Mouse (Mus musculus) kidney, postnatal 10 days (tissue): Measurements from ENCODE around the gene Xlr4b.
"Not testable (repeated sequence)": the region's sequence is repeated elsewhere in the genome, so short reads cannot be mapped to it uniquely, and the experiment has no call there.

Experiments used
- DNase-seq: peaks from one replicate; pipeline ENCODE4 v3.0.0; 2021; ENCODE audit warnings: mixed read lengths

Gene Xlr4b

GRCm38 (mm10) chrX:73213819-73214564 lies at the start of gene Xlr4b:
Gene Xlr4b, plus strand, starts transcription at chrX:73214333.
- DNase-seq = not testable (repeated sequence)

- DNase-seq = not testable (repeated sequence)
These were observed 37.2 kb upstream of the Xlr4b start, which contains the start of gene Spin2d for GRCm38 (mm10) chrX:73176889-73177288. Gene Spin2d, minus strand, starts transcription at chrX:73176989.

- peak; percentile 7 for DNase-seq
These were observed 22.2 kb upstream of the Xlr4b start, which contains the start of gene Xlr3b for GRCm38 (mm10) chrX:73191934-73192333. Gene Xlr3b, plus strand, starts transcription at chrX:73192207.

GRCm38 (mm10) chrX:73225365-73225764 lies 11.2 kb downstream of the Xlr4b start:
- DNase-seq = no peak

GRCm38 (mm10) chrX:73227914-73228605 lies 13.9 kb downstream of the Xlr4b start, which contains the start of gene F8a:
Gene F8a, plus strand, starts transcription at chrX:73228291.
- DNase-seq = peak; percentile 87

GRCm38 (mm10) chrX:73228606-73229214 lies 14.6 kb downstream of the Xlr4b start:
- DNase-seq = peak; percentile 63

GRCm38 (mm10) chrX:73229288-73229687 lies 15.2 kb downstream of the Xlr4b start:
- DNase-seq = no peak

GRCm38 (mm10) chrX:73242821-73243325 lies 28.7 kb downstream of the Xlr4b start, which contains the start of gene Xlr4c:
Gene Xlr4c, minus strand, starts transcription at chrX:73243130.
- not testable (repeated sequence) for DNase-seq

- not testable (repeated sequence) for DNase-seq
These were observed 48.3 kb downstream of the Xlr4b start for GRCm38 (mm10) chrX:73262428-73262827.

- not testable (repeated sequence) for DNase-seq
These were observed 51.1 kb downstream of the Xlr4b start, which contains the start of gene Xlr3c for GRCm38 (mm10) chrX:73265270-73265669. Gene Xlr3c, minus strand, starts transcription at chrX:73265390.
